Mouse (Mus musculus) liver (tissue): Measurements from ENCODE around the gene Coro2b.

Source experiments
- DNase-seq: peaks from one replicate; pipeline ENCODE4 v3.0.0-alpha.2; 2020; ENCODE audit warnings: mixed read lengths

Coro2b gene

GRCm38 (mm10) chr9:62537941-62538340, 1.1 kb upstream of the Coro2b start:
- no peak for DNase-seq

- DNase-seq = no peak
Observed at GRCm38 (mm10) chr9:62536119-62536654, 657 bp downstream of the Coro2b start.

- DNase-seq = no peak
Observed at GRCm38 (mm10) chr9:62535566-62535965, 1.3 kb downstream of the Coro2b start.

- DNase-seq = no peak
Observed at GRCm38 (mm10) chr9:62534691-62535090, 2.2 kb downstream of the Coro2b start.

GRCm38 (mm10) chr9:62534158-62534557, 2.7 kb downstream of the Coro2b start:
- no peak for DNase-seq

- DNase-seq = no peak
Observed at GRCm38 (mm10) chr9:62532876-62533275, 4.0 kb downstream of the Coro2b start.

GRCm38 (mm10) chr9:62531459-62532275, 5.2 kb downstream of the Coro2b start:
- peak; percentile 44 for DNase-seq

GRCm38 (mm10) chr9:62528527-62528926, 8.3 kb downstream of the Coro2b start:
- no peak for DNase-seq

GRCm38 (mm10) chr9:62526858-62527257, 10.0 kb downstream of the Coro2b start:
- no peak for DNase-seq

GRCm38 (mm10) chr9:62526451-62526850, 10.4 kb downstream of the Coro2b start:
- DNase-seq = no peak

GRCm38 (mm10) chr9:62524761-62525308, 12.0 kb downstream of the Coro2b start:
- no peak for DNase-seq

- peak; percentile 59 for DNase-seq
Observed at GRCm38 (mm10) chr9:62522791-62523471, 13.9 kb downstream of the Coro2b start.

- DNase-seq = no peak
Observed at GRCm38 (mm10) chr9:62522211-62522610, 14.6 kb downstream of the Coro2b start.

GRCm38 (mm10) chr9:62521541-62521940, 15.3 kb downstream of the Coro2b start:
- no peak for DNase-seq

- DNase-seq = no peak
Observed at GRCm38 (mm10) chr9:62520933-62521332, 15.9 kb downstream of the Coro2b start.

- no peak for DNase-seq
Observed at GRCm38 (mm10) chr9:62519787-62520503, 16.9 kb downstream of the Coro2b start.

GRCm38 (mm10) chr9:62519334-62519733, 17.5 kb downstream of the Coro2b start:
- DNase-seq = no peak

- no peak for DNase-seq
Observed at GRCm38 (mm10) chr9:62518572-62518971, 18.3 kb downstream of the Coro2b start.

GRCm38 (mm10) chr9:62517112-62517957, 19.5 kb downstream of the Coro2b start:
- no peak for DNase-seq

GRCm38 (mm10) chr9:62515138-62515537, 21.7 kb downstream of the Coro2b start:
- DNase-seq = no peak

- DNase-seq = no peak
Observed at GRCm38 (mm10) chr9:62513492-62514133, 23.2 kb downstream of the Coro2b start.
